Mouse (Mus musculus): ENCODE measurements at regions not wholly inside any gene's neighbourhood (a gene's known extent, or its start where the extent isn't known, plus 50 kb on each side); places are given as distances from the start of the nearest gene placed in this dataset.

DNA sequence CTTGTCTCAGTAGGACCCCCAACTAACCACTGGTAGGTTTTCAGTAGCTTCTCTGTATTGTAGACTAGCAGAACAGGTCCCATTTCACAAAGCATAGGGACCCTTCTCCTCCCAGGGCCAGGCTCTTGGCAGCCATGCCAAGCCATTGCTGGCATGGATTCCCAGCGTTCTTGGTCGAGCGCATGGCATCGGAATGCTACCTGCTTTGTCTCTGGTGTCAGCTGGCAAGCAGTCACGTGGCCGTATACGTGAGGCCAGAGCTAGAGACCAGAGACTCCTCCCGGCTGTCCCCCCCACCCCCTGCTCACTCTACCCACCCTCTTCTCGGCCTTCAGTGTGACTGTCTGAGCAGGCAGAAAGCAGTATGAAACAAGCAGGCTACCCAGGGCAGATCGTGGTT lies 56.9 kb upstream of the Ppara start:
- peaks cover 87% of the 10 kb centered on the region for H3K4me1 ChIP-seq (replicated peaks)
- H3K36me3 ChIP-seq, result 0 out of 2 replicates have a peak, but pooled peaks cover 4% of the 10 kb centered on the region
- H3K9me3 ChIP-seq, result no peaks in the 10 kb centered on the region
- peak overlapping the region; percentile 73 for H3K9ac ChIP-seq
- peak overlapping the region; percentile 88 for H3K4me3 ChIP-seq
- H3K4me2 ChIP-seq, result peak overlapping the region; percentile 69
- peaks cover 44% of the 10 kb centered on the region for H3K27me3 ChIP-seq
- peak; percentile 63 for ATAC-seq (ENCODE audit: low FRiP score)
- H3K27ac ChIP-seq, result peak overlapping the region; percentile 92
- WGBS, result 66% methylated on average over 10 of the region's 10 CpGs

DNA sequence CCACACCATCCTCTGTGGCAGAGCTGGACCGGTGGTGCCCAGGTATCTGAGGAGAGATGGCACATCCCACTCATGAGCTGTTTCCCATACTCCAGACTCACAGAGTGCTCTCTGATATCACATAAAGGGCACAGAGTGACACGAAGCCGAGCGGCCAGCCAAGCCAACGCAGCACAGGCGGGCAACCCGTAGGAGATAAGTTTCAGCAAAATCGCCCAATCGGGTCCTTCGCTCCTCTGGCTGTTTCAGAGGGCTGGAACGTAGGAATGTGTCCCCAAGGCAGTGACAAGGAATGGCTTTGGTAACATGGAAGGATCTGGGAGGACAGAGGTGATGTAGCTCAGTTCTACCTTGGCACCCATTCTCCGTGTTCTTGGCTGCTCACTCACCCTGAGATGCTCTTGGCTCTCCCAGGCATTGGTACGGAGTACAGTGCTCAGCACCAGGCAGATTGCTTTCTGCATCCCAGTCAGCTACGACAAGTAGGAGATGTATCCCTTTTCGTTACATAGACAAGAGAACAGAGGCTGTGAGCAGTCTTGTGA lies 56.4 kb upstream of the Ppara start:
- Histone ChIP-seq H3K4me2 (peak overlapping the region; percentile 69), H3K9me3 (no peaks in the 10 kb centered on the region), H3K36me3 (peaks cover 7% of the 10 kb centered on the region), H3K9ac (peak overlapping the region; percentile 73), H3K4me1 (replicated peaks) (peaks cover 91% of the 10 kb centered on the region), H3K4me3 (peak overlapping the region; percentile 88), H3K27ac (peak overlapping the region; percentile 92), H3K27me3 (peaks cover 40% of the 10 kb centered on the region)
- peak; percentile 17; the same call in 1 of the 2 replicates for ATAC-seq (ENCODE audit: low FRiP score)
- WGBS, result 84% methylated on average over 15 of the region's 15 CpGs

DNA sequence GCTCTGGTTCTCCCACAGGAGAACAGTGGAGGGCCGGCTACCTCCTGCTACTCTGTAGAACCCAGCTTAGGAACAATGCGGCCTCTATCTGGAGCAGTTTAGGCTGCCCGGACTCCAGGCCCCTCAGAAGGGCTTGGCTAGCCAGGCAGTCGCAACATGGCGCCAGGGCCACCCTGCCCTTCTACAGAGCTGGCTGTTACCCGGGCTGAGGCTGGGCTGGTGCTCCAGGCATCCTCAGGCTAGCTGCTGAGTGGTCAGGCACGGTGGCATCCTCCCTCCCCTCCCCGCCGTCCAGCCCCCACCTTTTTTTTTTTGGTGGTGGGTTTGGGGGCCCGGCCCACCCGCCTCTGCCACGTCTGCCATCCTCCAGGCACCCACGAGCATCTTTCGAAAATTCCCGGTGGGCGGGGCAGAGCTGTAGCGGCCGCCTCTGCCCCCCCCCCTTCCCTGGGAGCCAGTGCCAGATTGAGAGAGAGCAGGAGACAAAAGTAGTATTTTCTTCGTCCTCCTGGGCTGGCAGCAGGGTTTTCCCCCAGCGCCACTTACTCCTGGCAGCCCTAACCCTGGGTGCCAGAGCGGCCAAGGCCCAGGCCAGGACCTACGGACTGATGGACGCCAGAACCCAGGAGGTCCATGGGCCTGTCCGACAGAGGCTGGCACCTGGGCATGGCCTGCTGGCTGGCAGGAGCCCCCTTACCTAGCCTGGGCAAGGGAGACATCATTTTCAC lies 55.6 kb upstream of the Ppara start:
- Histone ChIP-seq H3K4me2 (peak overlapping the region; percentile 69), H3K9me3 (no peaks in the 10 kb centered on the region), H3K4me1 (replicated peaks) (peaks cover 90% of the 10 kb centered on the region), H3K27me3 (peaks cover 33% of the 10 kb centered on the region), H3K4me3 (peak overlapping the region; percentile 88), H3K9ac (peak overlapping the region; percentile 73), H3K27ac (peak overlapping the region; percentile 92), H3K36me3 (peaks cover 13% of the 10 kb centered on the region)
- 63% methylated on average over 20 of the region's 24 CpGs for WGBS
- ATAC-seq (ENCODE audit: low FRiP score), result peak; percentile 51

DNA sequence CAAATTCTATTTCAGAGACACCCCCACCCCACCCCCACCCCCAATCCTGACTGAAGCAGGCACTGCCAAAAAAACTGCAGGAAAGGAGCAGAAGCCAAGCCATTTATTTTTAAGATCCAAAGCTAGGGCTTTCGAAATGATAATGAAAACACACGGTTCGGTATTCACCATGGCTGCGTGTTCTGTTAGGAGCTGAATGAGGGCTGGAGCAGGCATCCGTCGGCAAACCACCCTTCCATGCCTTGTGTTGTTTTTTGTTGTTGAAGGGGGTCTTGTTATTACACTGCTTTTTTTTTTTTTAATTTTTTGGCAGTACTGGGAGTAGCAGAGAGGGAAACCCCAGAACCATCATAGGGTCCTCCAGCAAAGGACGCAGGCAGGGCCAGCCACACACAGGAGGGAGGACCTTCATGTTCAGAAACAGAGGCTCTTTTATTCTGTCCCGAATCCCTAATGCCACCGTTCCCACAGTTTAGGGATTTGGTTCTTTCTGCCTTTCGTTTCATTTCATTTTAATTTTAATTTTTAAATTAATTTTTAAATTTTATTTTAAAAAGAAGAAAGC lies 54.8 kb upstream of the Ppara start:
- Histone ChIP-seq H3K9ac (peak overlapping the region; percentile 73), H3K9me3 (no peaks in the 10 kb centered on the region), H3K27ac (peak overlapping the region; percentile 92), H3K36me3 (peaks cover 18% of the 10 kb centered on the region), H3K4me3 (peak overlapping the region; percentile 88), H3K4me1 (replicated peaks) (peaks cover 92% of the 10 kb centered on the region), H3K27me3 (peaks cover 27% of the 10 kb centered on the region), H3K4me2 (peak overlapping the region; percentile 69)
- 61% methylated on average over 10 of the region's 10 CpGs for WGBS
- no peak for ATAC-seq (ENCODE audit: low FRiP score)

DNA sequence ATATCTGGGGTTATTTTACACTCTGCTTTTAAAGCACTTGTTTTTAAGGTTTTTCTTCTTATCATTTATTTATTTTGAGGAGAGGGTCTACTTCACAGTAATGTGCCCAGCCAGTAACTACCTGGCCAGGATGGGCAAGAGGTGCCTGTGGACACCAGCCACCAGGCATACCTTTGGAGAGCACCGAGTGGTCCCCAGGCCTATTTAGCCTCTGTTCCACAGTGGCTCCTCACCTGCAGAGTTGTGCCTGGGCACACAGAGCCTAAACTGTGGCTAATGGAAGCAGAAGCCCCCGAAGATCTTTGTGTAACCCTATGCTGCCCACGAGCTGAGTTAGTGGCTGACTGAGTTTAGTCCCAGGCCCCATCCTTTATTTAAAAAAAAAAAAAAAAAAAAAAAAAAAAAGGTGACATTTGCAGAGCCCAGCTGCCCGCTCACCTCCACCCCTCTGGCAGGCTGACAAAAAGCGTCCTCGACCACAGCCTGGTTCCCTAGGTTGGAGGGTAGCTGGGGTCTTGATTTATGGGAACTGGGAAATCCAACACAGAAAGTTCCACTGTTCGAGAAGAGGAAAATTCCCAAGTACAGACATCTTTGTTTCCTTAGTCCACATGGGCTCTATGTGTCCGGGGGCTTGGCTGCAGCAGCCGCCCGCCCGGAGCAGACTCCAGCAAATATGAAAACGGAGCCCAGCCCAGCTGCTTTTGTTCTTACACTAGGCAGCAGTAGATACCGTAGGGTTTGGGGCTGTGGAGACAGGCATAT lies 54.1 kb upstream of the Ppara start:
- Histone ChIP-seq H3K27ac (peak overlapping the region; percentile 92), H3K4me1 (replicated peaks) (peaks cover 92% of the 10 kb centered on the region), H3K36me3 (peaks cover 24% of the 10 kb centered on the region), H3K9me3 (no peaks in the 10 kb centered on the region), H3K27me3 (peaks cover 20% of the 10 kb centered on the region; the same call in 1 of the 2 replicates), H3K4me2 (peak overlapping the region; percentile 69), H3K4me3 (peak overlapping the region; percentile 88), H3K9ac (peak overlapping the region; percentile 66)
- no peak for ATAC-seq (ENCODE audit: low FRiP score)
- 35% methylated on average over 13 of the region's 13 CpGs for WGBS

DNA sequence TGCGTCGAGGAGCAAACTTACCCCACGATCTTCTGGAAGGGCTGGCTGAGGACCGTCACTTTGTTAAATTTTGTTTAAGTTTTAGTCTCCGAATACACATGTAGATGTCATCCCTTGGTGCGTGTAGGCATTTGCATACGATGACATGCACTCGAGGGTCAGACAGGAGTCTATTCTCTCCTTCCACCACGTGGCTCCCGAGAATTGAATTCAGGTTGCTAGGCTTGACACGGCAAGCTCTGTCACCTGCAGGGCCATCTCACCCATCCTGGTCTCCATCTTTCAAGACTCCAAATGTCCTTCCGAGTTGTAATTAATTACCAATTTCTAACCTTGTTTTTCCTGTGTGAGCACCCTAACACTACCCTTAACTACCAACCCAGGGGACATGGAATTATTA lies 52.7 kb upstream of the Ppara start:
- peaks cover 32% of the 10 kb centered on the region for H3K36me3 ChIP-seq
- no peak overlapping the region for H3K27ac ChIP-seq
- WGBS, result 75% methylated on average over 12 of the region's 12 CpGs
- H3K9ac ChIP-seq, result no peak overlapping the region
- no peaks in the 10 kb centered on the region for H3K9me3 ChIP-seq
- H3K4me3 ChIP-seq, result no peak overlapping the region
- peaks cover 92% of the 10 kb centered on the region for H3K4me1 ChIP-seq (replicated peaks)
- H3K27me3 ChIP-seq, result 0 out of 2 replicates have a peak, but pooled peaks cover 10% of the 10 kb centered on the region
- ATAC-seq (ENCODE audit: low FRiP score), result no peak
- H3K4me2 ChIP-seq, result peak overlapping the region; percentile 69

DNA sequence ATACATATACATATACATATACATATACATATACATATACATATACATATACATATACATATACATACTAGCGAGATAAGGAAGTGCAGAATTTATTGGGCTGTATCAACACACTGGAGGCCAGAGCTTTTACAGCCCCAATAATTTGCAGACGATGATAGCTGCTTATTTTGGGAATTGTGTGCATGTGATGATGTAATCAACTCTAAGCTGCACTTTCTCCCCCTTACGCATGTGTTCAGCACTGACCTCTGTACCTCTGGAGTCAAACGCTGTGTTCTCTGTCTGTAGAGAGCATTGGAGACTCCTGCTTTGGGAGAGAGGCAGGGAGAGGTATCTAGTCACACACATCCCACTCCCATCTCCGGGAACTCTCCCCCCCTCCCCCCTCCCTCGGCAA lies 52.0 kb upstream of the Ppara start:
- Histone ChIP-seq H3K4me1 (replicated peaks) (peaks cover 92% of the 10 kb centered on the region), H3K4me2 (peak overlapping the region; percentile 31), H3K9me3 (no peaks in the 10 kb centered on the region), H3K4me3 (no peak overlapping the region), H3K27me3 (0 out of 2 replicates have a peak, but pooled peaks cover 9% of the 10 kb centered on the region), H3K27ac (no peak overlapping the region), H3K36me3 (peaks cover 32% of the 10 kb centered on the region), H3K9ac (no peak overlapping the region)
- ATAC-seq (ENCODE audit: low FRiP score), result no peak
- 80% methylated on average over 6 of the region's 6 CpGs for WGBS

DNA sequence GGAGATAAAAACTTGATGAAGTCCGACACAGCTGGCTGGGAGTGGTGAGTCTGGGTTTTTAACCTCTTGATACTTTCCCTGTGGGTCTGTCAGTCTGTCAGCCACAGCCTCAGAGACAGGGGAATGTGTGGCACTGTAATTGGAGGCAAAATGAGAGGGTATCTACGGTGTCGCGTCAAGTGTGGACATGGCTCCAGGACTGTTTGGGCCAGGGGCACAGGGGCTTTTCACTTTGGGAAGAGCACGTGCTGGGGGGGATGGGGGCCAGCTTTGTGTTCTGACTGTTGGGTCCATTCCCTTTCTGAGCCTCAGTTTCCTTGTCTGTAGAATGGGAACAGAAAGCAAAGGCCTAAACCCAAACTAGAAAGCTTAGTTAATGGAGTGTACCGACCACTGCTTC lies 51.5 kb upstream of the Ppara start:
- no peak overlapping the region for H3K4me3 ChIP-seq
- ATAC-seq (ENCODE audit: low FRiP score), result no peak
- no peak overlapping the region for H3K9ac ChIP-seq
- H3K36me3 ChIP-seq, result peaks cover 37% of the 10 kb centered on the region
- no peaks in the 10 kb centered on the region for H3K9me3 ChIP-seq
- whole genome bisulfite sequencing, result 86% methylated on average over 6 of the region's 6 CpGs
- 0 out of 2 replicates have a peak, but pooled peaks cover 7% of the 10 kb centered on the region for H3K27me3 ChIP-seq
- H3K27ac ChIP-seq, result no peak overlapping the region
- peak overlapping the region; percentile 31 for H3K4me2 ChIP-seq
- peaks cover 92% of the 10 kb centered on the region for H3K4me1 ChIP-seq (replicated peaks)

DNA sequence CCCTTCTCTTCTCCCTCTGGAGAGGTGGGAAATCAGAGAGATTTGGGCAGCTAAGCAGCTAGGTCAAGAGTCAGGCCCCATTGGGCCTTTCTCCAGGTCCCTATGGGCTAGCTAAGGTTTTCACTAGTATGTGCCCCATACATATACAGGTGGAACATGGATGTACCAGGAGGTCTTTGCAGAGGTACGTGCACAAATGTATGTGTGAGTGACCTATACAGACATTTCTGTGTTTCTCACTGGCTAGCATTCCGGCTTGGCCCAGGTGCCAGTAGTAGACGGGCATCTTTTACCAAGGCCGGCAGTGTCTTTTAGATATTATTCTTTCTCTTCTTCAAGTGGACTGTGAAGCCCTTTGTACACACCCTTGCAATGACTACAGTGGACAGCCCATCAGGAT lies 51.1 kb upstream of the Ppara start:
- peak overlapping the region; percentile 31; the same call in 1 of the 2 replicates for H3K4me2 ChIP-seq
- peaks cover 92% of the 10 kb centered on the region for H3K4me1 ChIP-seq (replicated peaks)
- H3K9ac ChIP-seq, result peak overlapping the region; percentile 40; the same call in 1 of the 2 replicates
- ATAC-seq (ENCODE audit: low FRiP score), result no peak
- WGBS, result 90% methylated on average over 4 of the region's 4 CpGs
- H3K27me3 ChIP-seq, result 0 out of 2 replicates have a peak, but pooled peaks cover 7% of the 10 kb centered on the region
- H3K27ac ChIP-seq, result no peak overlapping the region
- H3K9me3 ChIP-seq, result no peaks in the 10 kb centered on the region
- H3K36me3 ChIP-seq, result peaks cover 39% of the 10 kb centered on the region
- no peak overlapping the region for H3K4me3 ChIP-seq

DNA sequence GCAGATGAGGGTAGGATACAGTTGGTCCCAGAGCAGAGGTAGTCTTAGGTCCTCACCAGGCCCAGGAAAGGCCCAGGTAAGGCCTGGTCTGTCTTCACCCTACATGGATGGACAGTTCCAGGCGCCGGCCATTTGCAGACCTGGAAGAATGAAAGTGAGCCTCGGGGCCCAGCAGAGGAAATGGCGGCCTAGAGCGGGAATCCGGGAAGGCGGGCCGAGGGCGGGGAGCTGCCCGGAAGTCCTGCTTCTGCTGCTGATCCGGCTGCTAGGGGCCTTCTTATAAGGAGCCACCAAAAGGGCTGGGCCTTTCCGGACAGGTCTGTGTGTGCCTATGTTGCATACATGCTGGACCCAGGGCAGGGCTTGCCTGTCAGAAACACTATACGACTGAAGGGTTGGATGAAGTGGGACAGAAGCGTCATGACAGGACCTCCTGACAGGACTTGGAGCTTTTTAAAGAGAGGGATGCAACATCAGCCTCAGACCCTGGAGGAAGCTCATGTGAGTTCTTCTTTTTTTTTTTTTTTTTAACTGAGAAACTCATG lies 50.5 kb upstream of the Ppara start:
- no peaks in the 10 kb centered on the region for H3K9me3 ChIP-seq
- WGBS, result 86% methylated on average over 14 of the region's 14 CpGs
- 0 out of 2 replicates have a peak, but pooled peaks cover 2% of the 10 kb centered on the region for H3K27me3 ChIP-seq
- no peak for ATAC-seq (ENCODE audit: low FRiP score)
- H3K36me3 ChIP-seq, result peaks cover 40% of the 10 kb centered on the region
- H3K27ac ChIP-seq, result no peak overlapping the region; the same call in 1 of the 2 replicates
- H3K4me3 ChIP-seq, result no peak overlapping the region
- peak overlapping the region; percentile 40; the same call in 1 of the 2 replicates for H3K9ac ChIP-seq
- peak overlapping the region; percentile 31; the same call in 1 of the 2 replicates for H3K4me2 ChIP-seq
- H3K4me1 ChIP-seq (replicated peaks), result peaks cover 92% of the 10 kb centered on the region

DNA sequence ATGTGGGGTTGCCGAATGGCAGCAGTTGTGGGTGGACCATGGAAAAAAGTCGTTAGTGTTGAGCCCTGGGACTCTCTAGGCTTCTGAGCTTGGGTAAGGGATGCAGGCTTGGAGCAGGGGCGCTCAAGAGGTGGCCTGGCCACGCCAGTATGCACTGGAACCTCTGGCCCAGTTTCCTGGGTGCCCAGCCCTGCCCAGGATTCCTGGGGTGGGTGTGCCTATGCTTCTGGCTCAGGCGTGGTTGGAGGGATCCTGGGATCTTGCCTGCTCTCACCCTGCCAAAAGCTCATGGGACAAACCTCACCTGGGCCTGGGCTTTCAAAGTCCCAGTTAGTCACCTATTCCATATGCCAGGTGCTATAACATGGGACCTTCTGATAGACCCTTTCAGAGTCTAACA lies 49.9 kb upstream of the Ppara start:
- no peaks in the 10 kb centered on the region for H3K9me3 ChIP-seq
- no peak for ATAC-seq (ENCODE audit: low FRiP score)
- peak overlapping the region; percentile 40; the same call in 1 of the 2 replicates for H3K9ac ChIP-seq
- no peaks in the 10 kb centered on the region for H3K27me3 ChIP-seq
- peak overlapping the region; percentile 46; the same call in 1 of the 2 replicates for H3K27ac ChIP-seq
- peaks cover 91% of the 10 kb centered on the region for H3K4me1 ChIP-seq (replicated peaks)
- no peak overlapping the region for H3K4me3 ChIP-seq
- peaks cover 46% of the 10 kb centered on the region for H3K36me3 ChIP-seq
- H3K4me2 ChIP-seq, result peak overlapping the region; percentile 11; the same call in 1 of the 2 replicates
- whole genome bisulfite sequencing, result 70% methylated on average over 5 of the region's 5 CpGs
